Mouse (Mus musculus) stomach, postnatal 0 days (tissue): Measurements from ENCODE around the gene Tma7.

Experiments used
- CTCF ChIP-seq: IDR thresholded peaks from 2 replicates; pipeline ENCODE4 v1.5.1; 2016; ENCODE audit warnings: antibody characterized with exemption, low read depth, mild to moderate bottlenecking, moderate library complexity
- EP300 ChIP-seq: optimal IDR thresholded peaks from 2 replicates; pipeline ENCODE3; 2016; ENCODE audit warnings: antibody characterized with exemption

GRCm38 (mm10) chr9:109107341-109107740 lies 25.0 kb upstream of the Tma7 start:
- TF ChIP-seq CTCF (no peak), EP300 (no peak)
